Comparison of ENCODE assay signal across 25 mouse cellular contexts in genomic region chrX:51469411-51469810, GRCm38 (mm10).
DNase-seq lines count a peak whose midpoint lies in the region; ATAC-seq and TF ChIP-seq lines count a peak whose summit lies in the region.
"Had no signal": no experiment of that assay in that cellular context is flagged by ENCODE, and none has a peak within 500 bp of the region (broad histone marks: within the 10 kb centered on the region; RNA-seq: fewer than 3 reads in every experiment).

No protein-coding gene starts in this region.

- no peak overlapping the region for H3K4me2 ChIP-seq in forebrain, embryonic 14.5 days (ENCODE audit: low read length)
- H3K4me2 ChIP-seq in forebrain, postnatal 0 days (ENCODE audit: low read depth), result no peak overlapping the region
- no peak overlapping the region for H3K4me2 ChIP-seq in forebrain, embryonic 15.5 days (replicated peaks)
- H3K4me2 ChIP-seq: embryonic facial prominence, embryonic 12.5 days; embryonic facial prominence, embryonic 15.5 days; heart, embryonic 11.5 days; hindbrain, embryonic 13.5 days; intestine, embryonic 15.5 days had no signal

- no peaks in the 10 kb centered on the region for H3K27me3 ChIP-seq in forebrain, embryonic 14.5 days (replicated peaks; ENCODE audit: control insufficient read depth, insufficient read depth, low read length)
- no peaks in the 10 kb centered on the region for H3K27me3 ChIP-seq in forebrain, postnatal 0 days (ENCODE audit: insufficient read depth, low read length)
- no peaks in the 10 kb centered on the region for H3K27me3 ChIP-seq in forebrain, embryonic 15.5 days
- H3K27me3 ChIP-seq: embryonic facial prominence, embryonic 12.5 days; embryonic facial prominence, embryonic 15.5 days; hindbrain, embryonic 13.5 days; intestine, embryonic 15.5 days had no signal

- no peaks in the 10 kb centered on the region for H3K9me3 ChIP-seq in forebrain, embryonic 14.5 days (replicated peaks; ENCODE audit: control insufficient read depth, low read length)
- H3K9me3 ChIP-seq in forebrain, postnatal 0 days (ENCODE audit: low read length), result no peaks in the 10 kb centered on the region
- no peaks in the 10 kb centered on the region for H3K9me3 ChIP-seq in forebrain, embryonic 15.5 days
- H3K9me3 ChIP-seq: embryonic facial prominence, embryonic 12.5 days; embryonic facial prominence, embryonic 15.5 days; hindbrain, embryonic 10.5 days; hindbrain, embryonic 13.5 days; intestine, embryonic 15.5 days had no signal

- H3K36me3 ChIP-seq in forebrain, embryonic 14.5 days (ENCODE audit: control insufficient read depth, insufficient read depth, low read length), result no peaks in the 10 kb centered on the region
- no peaks in the 10 kb centered on the region for H3K36me3 ChIP-seq in forebrain, postnatal 0 days (ENCODE audit: insufficient read depth)
- H3K36me3 ChIP-seq in forebrain, embryonic 15.5 days, result no peaks in the 10 kb centered on the region
- H3K36me3 ChIP-seq: embryonic facial prominence, embryonic 12.5 days; embryonic facial prominence, embryonic 15.5 days; hindbrain, embryonic 10.5 days; hindbrain, embryonic 13.5 days; intestine, embryonic 15.5 days had no signal

- H3K27ac ChIP-seq in forebrain, embryonic 14.5 days (ENCODE audit: low read depth, low read length), result no peak overlapping the region
- no peak overlapping the region for H3K27ac ChIP-seq in forebrain, postnatal 0 days (ENCODE audit: low read depth, low read length)
- H3K27ac ChIP-seq in forebrain, embryonic 15.5 days (replicated peaks), result no peak overlapping the region
- H3K27ac ChIP-seq: embryonic facial prominence, embryonic 12.5 days; embryonic facial prominence, embryonic 15.5 days; hindbrain, embryonic 10.5 days; hindbrain, embryonic 13.5 days; intestine, embryonic 15.5 days had no signal

- intact Hi-C loops in gastrocnemius, postnatal 36 days (cut with DNase I), result no loop called here

- H3K4me3 ChIP-seq in forebrain, embryonic 14.5 days (ENCODE audit: low read depth, low read length), result no peak overlapping the region
- H3K4me3 ChIP-seq in forebrain, postnatal 0 days (ENCODE audit: low read depth, low read length), result no peak overlapping the region
- H3K4me3 ChIP-seq in forebrain, embryonic 15.5 days, result no peak overlapping the region
- H3K4me3 ChIP-seq: embryonic facial prominence, embryonic 12.5 days; embryonic facial prominence, embryonic 15.5 days; hindbrain, embryonic 10.5 days; hindbrain, embryonic 13.5 days; intestine, embryonic 15.5 days had no signal

- H3K9ac ChIP-seq in forebrain, embryonic 14.5 days (ENCODE audit: low read length), result no peak overlapping the region
- H3K9ac ChIP-seq in forebrain, postnatal 0 days, result no peak overlapping the region
- H3K9ac ChIP-seq in forebrain, embryonic 15.5 days (replicated peaks), result no peak overlapping the region
- H3K9ac ChIP-seq: embryonic facial prominence, embryonic 12.5 days; embryonic facial prominence, embryonic 15.5 days; hindbrain, embryonic 13.5 days; intestine, embryonic 15.5 days had no signal

- no peak for TF ChIP-seq CTCF in forebrain, postnatal 0 days (IDR thresholded peaks at IDR 0.05; ENCODE audit: low read depth)

- peak; percentile 63 for DNase-seq in forebrain, embryonic 14.5 days (ENCODE audit: low spot score)
- no peak for DNase-seq in forebrain, postnatal 0 days
- peak; percentile 78 for DNase-seq in retina, postnatal 1 day
- no peak for DNase-seq in right cerebral cortex, postnatal 14 days
- DNase-seq in gastrocnemius, postnatal 36 days, result no peak
- DNase-seq: adrenal gland, postnatal 10 days; adrenal gland, postnatal 36 days; cerebellum, adult 11 months; cerebellum, adult 2 months; cerebellum, adult 9-11 months; cerebellum, postnatal 25 days; gastrocnemius, postnatal 10 days; heart, adult 11 months; heart, postnatal 36 days; kidney, adult 11 months had no signal

- no peaks in the 10 kb centered on the region for H3K4me1 ChIP-seq in forebrain, embryonic 14.5 days (ENCODE audit: control insufficient read depth, insufficient read depth, low read length)
- no peaks in the 10 kb centered on the region for H3K4me1 ChIP-seq in forebrain, postnatal 0 days (ENCODE audit: insufficient read depth)
- no peaks in the 10 kb centered on the region for H3K4me1 ChIP-seq in forebrain, embryonic 15.5 days
- H3K4me1 ChIP-seq: embryonic facial prominence, embryonic 12.5 days; embryonic facial prominence, embryonic 15.5 days; hindbrain, embryonic 10.5 days; hindbrain, embryonic 13.5 days; intestine, embryonic 15.5 days had no signal

- WGBS in forebrain, embryonic 14.5 days, result 47% methylated on average over 4 of the region's 4 CpGs
- WGBS in forebrain, postnatal 0 days, result 45% methylated on average over 4 of the region's 4 CpGs
- 27% methylated on average over 4 of the region's 4 CpGs for WGBS in forebrain, embryonic 15.5 days

- peak; percentile 54; the same call in 1 of the 2 replicates for ATAC-seq in forebrain, embryonic 14.5 days
- no peak; the same call in 1 of the 2 replicates for ATAC-seq in forebrain, postnatal 0 days
- 0 out of 2 replicates have a peak, but pooled peaks have one; percentile 29 for ATAC-seq in forebrain, embryonic 15.5 days (replicated peaks)
- ATAC-seq: activated CD4-positive, CD25-positive, alpha-beta regulatory T cell, adult 4 months; CD4-positive, CD25-positive, alpha-beta regulatory T cell, adult 4 months; hindbrain, embryonic 16.5 days; intestine, embryonic 15.5 days had no signal

Comparison
In these comparisons a context has a peak if more than half of its experiments do, and no peak if none do; other contexts are left out.
1. DNase-seq: peak in forebrain, embryonic 14.5 days (single experiment) and retina, postnatal 1 day (single experiment); none in forebrain, postnatal 0 days (single experiment), right cerebral cortex, postnatal 14 days (single experiment) and gastrocnemius, postnatal 36 days (0 of 2).